Mouse (Mus musculus): ENCODE data around the gene Tph2. TPM values are rescaled to one million over a fixed set of nuclear protein-coding genes. Genes with fewer than 3 reads are reported as not detected.

Gene Tph2
- polyA plus RNA-seq, 1 experiment from 2014 or later: 0.05 TPM

DNA sequence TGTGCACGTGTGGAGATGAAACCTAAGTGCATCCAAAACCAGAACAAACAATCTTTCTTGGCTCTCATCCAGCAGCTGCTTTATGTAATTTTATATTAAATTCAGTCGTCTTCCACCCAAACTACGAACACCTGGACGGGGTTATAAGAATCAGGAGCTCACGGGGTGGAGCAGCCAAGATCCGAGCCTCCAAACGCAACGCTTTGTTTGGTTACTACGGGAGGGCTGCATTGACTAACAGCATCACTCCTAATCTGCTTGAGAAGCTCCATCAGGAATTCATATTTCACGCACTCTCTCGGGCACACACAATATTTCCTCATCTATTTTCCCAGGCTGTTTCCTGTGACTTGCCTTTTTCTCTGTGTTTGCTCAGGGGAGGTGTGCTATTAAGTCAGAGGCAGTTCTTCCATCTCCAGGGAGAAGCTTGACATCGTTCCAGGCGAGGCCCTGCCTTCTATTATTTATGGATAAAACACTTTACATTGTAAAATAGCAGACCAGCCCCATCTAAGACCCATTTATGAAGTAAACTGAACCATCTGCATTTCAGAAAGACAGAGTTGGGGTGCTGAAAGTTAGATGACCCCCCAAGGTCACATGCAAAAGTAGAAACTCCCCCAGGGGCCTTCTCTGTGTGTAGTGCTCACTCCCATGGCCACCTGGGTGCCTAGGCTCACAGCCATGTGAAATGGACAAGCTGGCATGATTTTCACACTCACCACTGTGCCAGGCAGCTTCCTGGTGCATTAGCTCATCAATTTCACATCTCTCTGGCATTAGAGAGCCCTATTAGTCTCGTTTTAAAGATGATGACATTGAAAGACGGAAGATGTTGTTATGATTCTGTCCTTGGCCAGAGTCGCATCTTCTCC lies 76.9 kb downstream of the Tph2 start:
- no peak for ATAC-seq (replicated peaks; ENCODE audit: extremely low read depth, insufficient read depth, low FRiP score)
- Histone ChIP-seq H3K27ac (ENCODE audit: low read length) (no peak overlapping the region), H3K4me3 (ENCODE audit: low read length) (no peak overlapping the region), H3K4me1 (ENCODE audit: control insufficient read depth, insufficient read depth, low read length) (no peaks in the 10 kb centered on the region), H3K4me2 (ENCODE audit: low read depth, low read length) (no peak overlapping the region), H3K27me3 (ENCODE audit: control insufficient read depth, insufficient read depth, low read length) (no peaks in the 10 kb centered on the region), H3K9ac (ENCODE audit: low read length) (no peak overlapping the region), H3K9me3 (replicated peaks; ENCODE audit: control insufficient read depth, low read length) (no peaks in the 10 kb centered on the region), H3K36me3 (ENCODE audit: control insufficient read depth, insufficient read depth) (no peaks in the 10 kb centered on the region)
- 74% methylated on average over 16 of the region's 16 CpGs for whole genome bisulfite sequencing

DNA sequence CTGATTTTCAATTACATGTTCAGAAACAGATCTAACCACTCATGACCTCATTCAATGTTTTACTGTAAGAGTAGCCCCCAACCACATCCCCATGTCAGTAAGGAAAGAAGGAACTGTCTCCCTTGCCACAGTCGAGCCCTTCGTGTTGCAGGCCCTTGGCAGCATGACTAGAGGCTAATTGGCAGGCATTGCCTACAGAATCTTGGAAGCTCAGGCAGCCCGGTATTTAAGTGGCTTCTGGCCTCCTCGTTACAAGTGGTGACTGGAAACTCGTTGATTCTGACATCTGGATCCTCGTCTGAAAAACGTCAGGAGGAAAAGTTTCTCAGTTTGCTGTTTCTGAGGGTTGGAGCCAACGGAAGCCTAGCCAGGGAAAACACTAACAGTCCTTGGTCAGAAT lies 80.6 kb downstream of the Tph2 start:
- no peak overlapping the region for H3K9ac ChIP-seq (ENCODE audit: low read length)
- no peaks in the 10 kb centered on the region for H3K36me3 ChIP-seq (ENCODE audit: control insufficient read depth, insufficient read depth)
- H3K4me1 ChIP-seq (ENCODE audit: control insufficient read depth, insufficient read depth, low read length): no peaks in the 10 kb centered on the region
- no peaks in the 10 kb centered on the region for H3K9me3 ChIP-seq (replicated peaks; ENCODE audit: control insufficient read depth, low read length)
- no peaks in the 10 kb centered on the region for H3K27me3 ChIP-seq (ENCODE audit: control insufficient read depth, insufficient read depth, low read length)
- WGBS: 43% methylated on average over 8 of the region's 8 CpGs
- H3K4me2 ChIP-seq (ENCODE audit: low read depth, low read length): no peak overlapping the region
- no peak for ATAC-seq (replicated peaks; ENCODE audit: extremely low read depth, insufficient read depth, low FRiP score)
- H3K4me3 ChIP-seq (ENCODE audit: low read length): no peak overlapping the region
- H3K27ac ChIP-seq (ENCODE audit: low read length): no peak overlapping the region

DNA sequence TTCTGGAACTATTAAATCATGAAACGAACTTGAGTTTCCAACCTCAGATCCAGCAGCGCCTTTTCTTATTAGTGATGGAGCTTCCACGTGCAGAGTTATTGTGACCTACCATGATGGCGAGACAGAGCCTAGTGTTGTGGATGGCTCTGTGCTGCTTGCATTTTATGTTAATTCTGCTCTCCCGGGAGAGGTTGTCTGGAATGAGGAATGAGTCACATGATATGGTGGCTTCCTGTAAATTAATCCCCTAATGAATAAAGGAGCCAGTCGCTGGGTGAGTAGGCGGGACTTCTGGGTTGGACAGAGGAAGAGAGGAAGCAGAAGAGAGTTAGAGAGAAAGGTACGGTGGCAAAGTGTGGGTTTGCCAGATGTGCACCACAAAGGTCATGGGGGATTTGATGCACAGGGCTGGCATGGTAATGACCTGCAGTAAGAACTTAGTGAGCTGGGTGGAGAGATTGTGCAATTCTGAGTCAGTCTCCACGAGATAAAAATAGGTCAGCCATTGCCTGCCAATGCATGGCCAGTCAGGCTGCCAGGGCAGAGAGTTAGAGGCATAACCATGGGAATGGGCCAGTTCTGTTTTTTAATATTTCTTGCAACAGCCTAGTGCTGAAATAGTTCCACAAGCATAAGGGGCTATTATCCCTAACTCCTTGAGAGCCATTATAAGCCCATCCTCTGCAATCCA lies 84.8 kb downstream of the Tph2 start:
- Histone ChIP-seq H3K9me3 (replicated peaks; ENCODE audit: control insufficient read depth, low read length) (no peaks in the 10 kb centered on the region), H3K9ac (ENCODE audit: low read length) (no peak overlapping the region), H3K4me3 (ENCODE audit: low read length) (no peak overlapping the region), H3K36me3 (ENCODE audit: control insufficient read depth, insufficient read depth) (no peaks in the 10 kb centered on the region), H3K4me1 (ENCODE audit: control insufficient read depth, insufficient read depth, low read length) (no peaks in the 10 kb centered on the region), H3K4me2 (ENCODE audit: low read depth, low read length) (no peak overlapping the region), H3K27me3 (ENCODE audit: control insufficient read depth, insufficient read depth, low read length) (no peaks in the 10 kb centered on the region), H3K27ac (ENCODE audit: low read length) (no peak overlapping the region)
- 72% methylated on average over 9 of the region's 9 CpGs for WGBS
- no peak for ATAC-seq (replicated peaks; ENCODE audit: extremely low read depth, insufficient read depth, low FRiP score)

DNA sequence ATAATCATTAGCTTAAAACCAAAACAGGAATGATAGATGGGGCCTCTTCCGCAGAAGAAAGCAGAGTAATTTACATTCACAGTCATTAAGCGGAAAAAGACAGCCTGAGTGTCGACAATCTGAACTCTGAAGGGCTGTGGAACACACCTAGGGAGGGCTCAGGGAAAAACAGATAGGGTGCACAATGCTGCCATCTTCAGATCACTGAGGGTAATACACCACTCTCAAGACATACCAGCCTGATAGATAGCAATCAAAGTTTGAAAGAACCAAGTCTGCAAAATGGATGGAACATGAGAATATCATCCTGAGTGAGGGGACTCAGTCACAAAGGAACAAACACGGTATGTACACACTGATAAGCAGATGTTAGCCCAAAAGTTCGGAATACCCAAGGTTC lies 87.7 kb downstream of the Tph2 start:
- Histone ChIP-seq H3K9ac (ENCODE audit: low read length) (no peak overlapping the region), H3K27ac (ENCODE audit: low read length) (no peak overlapping the region), H3K27me3 (ENCODE audit: control insufficient read depth, insufficient read depth, low read length) (no peaks in the 10 kb centered on the region), H3K4me2 (ENCODE audit: low read depth, low read length) (no peak overlapping the region), H3K9me3 (replicated peaks; ENCODE audit: control insufficient read depth, low read length) (no peaks in the 10 kb centered on the region), H3K4me3 (ENCODE audit: low read length) (no peak overlapping the region), H3K4me1 (ENCODE audit: control insufficient read depth, insufficient read depth, low read length) (no peaks in the 10 kb centered on the region), H3K36me3 (ENCODE audit: control insufficient read depth, insufficient read depth) (no peaks in the 10 kb centered on the region)
- WGBS: 19% methylated on average over 5 of the region's 5 CpGs
- no peak for ATAC-seq (replicated peaks; ENCODE audit: extremely low read depth, insufficient read depth, low FRiP score)

DNA sequence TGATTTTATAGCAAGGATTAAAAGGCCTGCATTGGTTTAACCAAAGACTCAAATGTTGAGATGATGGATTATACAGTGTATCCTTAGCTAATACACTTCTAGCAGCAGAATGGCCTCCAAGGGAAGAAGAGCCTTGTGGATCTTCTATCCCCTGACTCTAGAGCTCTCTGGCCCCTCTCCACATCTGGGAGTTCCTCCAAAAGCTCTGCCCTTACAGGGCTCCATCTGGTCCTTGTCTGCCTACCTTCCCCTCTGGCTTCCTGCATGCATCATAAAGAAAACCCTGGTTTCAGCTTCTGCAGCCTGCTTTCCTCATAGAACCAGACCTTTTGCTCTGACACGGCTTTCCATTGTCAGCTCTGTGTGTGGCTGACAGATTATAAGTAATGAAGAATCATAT lies 88.6 kb downstream of the Tph2 start:
- no peak overlapping the region for H3K9ac ChIP-seq (ENCODE audit: low read length)
- no peaks in the 10 kb centered on the region for H3K36me3 ChIP-seq (ENCODE audit: control insufficient read depth, insufficient read depth)
- H3K27me3 ChIP-seq (ENCODE audit: control insufficient read depth, insufficient read depth, low read length): no peaks in the 10 kb centered on the region
- H3K27ac ChIP-seq (ENCODE audit: low read length): no peak overlapping the region
- H3K4me1 ChIP-seq (ENCODE audit: control insufficient read depth, insufficient read depth, low read length): no peaks in the 10 kb centered on the region
- no peak overlapping the region for H3K4me2 ChIP-seq (ENCODE audit: low read depth, low read length)
- 65% methylated on average over 1 of the region's 1 CpGs for WGBS
- H3K4me3 ChIP-seq (ENCODE audit: low read length): no peak overlapping the region
- no peaks in the 10 kb centered on the region for H3K9me3 ChIP-seq (replicated peaks; ENCODE audit: control insufficient read depth, low read length)
- no peak for ATAC-seq (replicated peaks; ENCODE audit: extremely low read depth, insufficient read depth, low FRiP score)

DNA sequence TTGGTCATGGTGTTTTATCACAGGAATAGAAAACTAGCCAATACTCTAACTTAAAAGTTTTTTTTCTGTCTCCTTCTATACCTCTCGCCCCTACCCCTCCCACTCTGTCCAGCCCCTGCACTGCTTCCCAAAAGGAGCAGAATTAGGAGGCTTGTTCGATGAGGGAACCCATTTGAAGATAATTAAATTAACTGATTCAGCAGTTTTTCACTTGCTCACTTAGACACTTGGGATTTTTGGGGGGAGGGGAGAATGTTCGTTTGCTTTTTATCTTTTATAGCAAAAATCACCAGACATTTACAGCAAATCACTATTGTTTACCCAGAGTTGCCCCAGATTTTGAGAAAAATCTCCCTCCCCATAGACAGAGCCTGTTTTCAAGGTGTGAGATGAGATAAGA lies 106.6 kb downstream of the Tph2 start:
- WGBS: 49% methylated on average over 3 of the region's 3 CpGs
- Histone ChIP-seq H3K4me3 (ENCODE audit: low read length) (no peak overlapping the region), H3K9me3 (replicated peaks; ENCODE audit: control insufficient read depth, low read length) (no peaks in the 10 kb centered on the region; the same call in 1 of the 2 replicates), H3K4me2 (ENCODE audit: low read depth, low read length) (no peak overlapping the region), H3K36me3 (ENCODE audit: control insufficient read depth, insufficient read depth) (no peaks in the 10 kb centered on the region), H3K9ac (ENCODE audit: low read length) (no peak overlapping the region), H3K27ac (ENCODE audit: low read length) (no peak overlapping the region), H3K27me3 (ENCODE audit: control insufficient read depth, insufficient read depth, low read length) (no peaks in the 10 kb centered on the region), H3K4me1 (ENCODE audit: control insufficient read depth, insufficient read depth, low read length) (no peaks in the 10 kb centered on the region)
- no peak for ATAC-seq (replicated peaks; ENCODE audit: extremely low read depth, insufficient read depth, low FRiP score)

DNA sequence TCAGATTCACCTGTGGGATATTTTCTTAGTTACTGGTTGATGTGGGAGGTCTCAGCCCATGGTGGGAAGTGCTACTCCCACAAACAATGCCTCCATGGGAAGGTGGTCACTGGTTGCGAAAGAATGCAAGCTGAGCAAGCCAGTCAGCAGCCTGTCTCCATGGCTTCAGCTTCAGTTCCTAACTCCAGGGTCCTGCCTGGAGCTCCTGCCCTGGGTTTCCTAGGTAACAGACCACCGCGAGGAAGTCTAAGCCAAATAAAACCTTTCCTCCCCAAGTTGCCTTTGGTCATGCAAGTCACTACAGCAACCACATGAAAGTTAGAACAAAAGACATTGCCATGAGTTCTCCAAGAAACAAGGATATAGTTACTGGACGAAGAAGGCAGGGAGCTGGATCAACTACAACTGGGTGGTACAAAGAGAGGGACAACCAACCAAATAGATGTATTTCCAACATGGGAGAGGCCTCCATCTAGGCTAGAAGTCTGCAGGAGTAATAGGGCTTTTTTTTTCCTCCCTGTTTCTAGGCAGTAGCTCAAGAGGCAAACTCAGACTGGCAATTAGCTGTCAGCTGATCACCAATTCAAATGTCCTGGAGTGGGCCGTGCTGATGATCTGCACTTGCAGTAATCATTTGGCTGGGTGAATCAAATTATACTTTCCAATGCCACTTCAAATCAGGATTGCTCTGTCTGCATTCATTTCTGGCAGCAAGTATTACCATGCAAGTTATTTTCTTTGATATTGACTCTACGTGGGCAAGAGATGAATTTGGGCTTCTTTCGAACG lies 115.5 kb downstream of the Tph2 start:
- no peaks in the 10 kb centered on the region for H3K9me3 ChIP-seq (replicated peaks; ENCODE audit: control insufficient read depth, low read length)
- no peaks in the 10 kb centered on the region for H3K36me3 ChIP-seq (ENCODE audit: control insufficient read depth, insufficient read depth)
- no peak overlapping the region for H3K27ac ChIP-seq (ENCODE audit: low read length)
- 80% methylated on average over 8 of the region's 8 CpGs for WGBS
- ATAC-seq (replicated peaks; ENCODE audit: extremely low read depth, insufficient read depth, low FRiP score): no peak
- no peak overlapping the region for H3K4me3 ChIP-seq (ENCODE audit: low read length)
- no peak overlapping the region for H3K4me2 ChIP-seq (ENCODE audit: low read depth, low read length)
- no peak overlapping the region for H3K9ac ChIP-seq (ENCODE audit: low read length)
- H3K4me1 ChIP-seq (ENCODE audit: control insufficient read depth, insufficient read depth, low read length): no peaks in the 10 kb centered on the region
- H3K27me3 ChIP-seq (ENCODE audit: control insufficient read depth, insufficient read depth, low read length): no peaks in the 10 kb centered on the region

DNA sequence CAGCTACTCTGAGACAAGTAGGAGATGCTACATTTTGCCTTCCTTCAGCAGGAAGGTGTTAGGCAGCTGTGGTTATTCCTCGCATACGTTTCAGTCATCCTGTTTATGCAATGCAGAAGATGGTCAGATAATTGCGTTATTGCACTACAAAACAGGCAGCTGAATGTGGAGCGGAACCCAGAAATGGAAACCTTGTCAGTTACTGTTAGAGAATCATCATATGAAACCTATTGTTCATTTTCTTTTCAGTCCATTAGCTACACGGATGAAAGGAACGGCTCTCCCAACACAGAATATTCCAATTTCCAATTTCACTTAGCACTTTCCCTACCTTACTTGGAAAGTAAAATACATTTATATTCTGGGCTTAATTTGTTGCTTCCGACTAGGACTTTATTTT lies 120.9 kb downstream of the Tph2 start:
- H3K27me3 ChIP-seq (ENCODE audit: control insufficient read depth, insufficient read depth, low read length): no peaks in the 10 kb centered on the region
- no peaks in the 10 kb centered on the region for H3K36me3 ChIP-seq (ENCODE audit: control insufficient read depth, insufficient read depth)
- no peak overlapping the region for H3K27ac ChIP-seq (ENCODE audit: low read length)
- H3K4me3 ChIP-seq (ENCODE audit: low read length): no peak overlapping the region
- H3K9me3 ChIP-seq (replicated peaks; ENCODE audit: control insufficient read depth, low read length): no peaks in the 10 kb centered on the region
- WGBS: 80% methylated on average over 7 of the region's 7 CpGs
- H3K4me2 ChIP-seq (ENCODE audit: low read depth, low read length): no peak overlapping the region
- no peaks in the 10 kb centered on the region for H3K4me1 ChIP-seq (ENCODE audit: control insufficient read depth, insufficient read depth, low read length)
- ATAC-seq (replicated peaks; ENCODE audit: extremely low read depth, insufficient read depth, low FRiP score): no peak
- H3K9ac ChIP-seq (ENCODE audit: low read length): no peak overlapping the region

DNA sequence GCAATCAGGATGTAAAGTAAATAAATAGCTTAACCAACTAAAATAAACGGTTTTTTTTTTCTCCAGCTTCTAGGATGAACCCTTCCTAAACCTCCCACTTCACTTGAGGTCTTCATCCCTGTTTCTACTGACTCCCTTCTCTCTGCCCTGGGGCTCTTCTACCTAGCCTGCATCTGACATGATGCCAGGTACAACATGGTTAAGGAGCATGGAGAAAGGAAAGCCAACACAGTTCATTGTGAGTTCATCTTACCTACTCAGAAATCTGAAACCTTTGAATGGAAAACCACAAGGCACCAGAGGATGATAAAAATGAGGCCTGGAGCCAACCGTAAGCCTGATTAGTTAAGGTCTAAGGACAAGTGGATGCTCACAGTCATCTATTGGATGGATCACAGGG lies 123.3 kb downstream of the Tph2 start:
- Histone ChIP-seq H3K4me3 (ENCODE audit: low read length) (no peak overlapping the region), H3K27ac (ENCODE audit: low read length) (no peak overlapping the region), H3K4me1 (ENCODE audit: control insufficient read depth, insufficient read depth, low read length) (no peaks in the 10 kb centered on the region), H3K9ac (ENCODE audit: low read length) (no peak overlapping the region), H3K27me3 (ENCODE audit: control insufficient read depth, insufficient read depth, low read length) (no peaks in the 10 kb centered on the region), H3K4me2 (ENCODE audit: low read depth, low read length) (no peak overlapping the region), H3K9me3 (replicated peaks; ENCODE audit: control insufficient read depth, low read length) (no peaks in the 10 kb centered on the region), H3K36me3 (ENCODE audit: control insufficient read depth, insufficient read depth) (no peaks in the 10 kb centered on the region)
- 62% methylated on average over 2 of the region's 2 CpGs for WGBS
- ATAC-seq (replicated peaks; ENCODE audit: extremely low read depth, insufficient read depth, low FRiP score): no peak
